Mouse (Mus musculus): ENCODE results near the gene Spata13. TPM values are rescaled to one million over a fixed set of nuclear protein-coding genes. Genes with fewer than 3 reads are reported as not detected.

The Spata13 gene
- total and polyA plus RNA-seq, 3 experiments, result 0.09 to 0.71 TPM; not detected in 1

GRCm38 (mm10) chr14:60756271-60756670 lies 122.5 kb downstream of the Spata13 start:
- Histone ChIP-seq H3K27me3 (ENCODE audit: insufficient read depth, low read length) (peaks cover 11% of the 10 kb centered on the region; the same call in 1 of the 2 replicates), H3K9me3 (replicated peaks) (no peaks in the 10 kb centered on the region), H3K36me3 (replicated peaks) (no peaks in the 10 kb centered on the region), H3K4me3 (ENCODE audit: low read depth, low read length) (no peak overlapping the region), H3K4me1 (ENCODE audit: insufficient read depth, low read depth, low read length) (no peaks in the 10 kb centered on the region)
- no peak for ATAC-seq (ENCODE audit: extremely low read depth, insufficient number of reproducible peaks, low FRiP score, poor library complexity, severe bottlenecking)
- no peak for DNase-seq (ENCODE audit: low spot score)
- TF ChIP-seq GATA2 (IDR thresholded peaks at IDR 0.05; ENCODE audit: borderline replicate concordance, low read depth, low read length) (no peak), CTCF (IDR thresholded peaks at IDR 0.05; ENCODE audit: low read depth, low read length) (no peak), TAL1 (conservative IDR thresholded peaks at IDR 0.05; ENCODE audit: low read depth, low read length) (no peak), GATA1 (IDR thresholded peaks at IDR 0.05; ENCODE audit: borderline replicate concordance, low read length) (no peak), POLR2AphosphoS5 (IDR thresholded peaks at IDR 0.05; ENCODE audit: insufficient replicate concordance, low read depth, low read length) (no peak)

GRCm38 (mm10) chr14:60757265-60757664 lies 123.5 kb downstream of the Spata13 start:
- no peaks in the 10 kb centered on the region for H3K36me3 ChIP-seq (replicated peaks)
- peaks cover 6% of the 10 kb centered on the region; the same call in 1 of the 2 replicates for H3K27me3 ChIP-seq (ENCODE audit: insufficient read depth, low read length)
- DNase-seq (ENCODE audit: low spot score) (no peak), ATAC-seq (ENCODE audit: extremely low read depth, insufficient number of reproducible peaks, low FRiP score, poor library complexity, severe bottlenecking) (no peak)
- TF ChIP-seq GATA2 (IDR thresholded peaks at IDR 0.05; ENCODE audit: borderline replicate concordance, low read depth, low read length) (no peak), GATA1 (IDR thresholded peaks at IDR 0.05; ENCODE audit: borderline replicate concordance, low read length) (no peak), TAL1 (conservative IDR thresholded peaks at IDR 0.05; ENCODE audit: low read depth, low read length) (no peak), POLR2AphosphoS5 (IDR thresholded peaks at IDR 0.05; ENCODE audit: insufficient replicate concordance, low read depth, low read length) (no peak)
- H3K4me1 ChIP-seq (ENCODE audit: insufficient read depth, low read depth, low read length), result no peaks in the 10 kb centered on the region
- H3K9me3 ChIP-seq (replicated peaks), result no peaks in the 10 kb centered on the region
- no peak overlapping the region for H3K4me3 ChIP-seq (ENCODE audit: low read depth, low read length)

GRCm38 (mm10) chr14:60757722-60758121 lies 123.9 kb downstream of the Spata13 start:
- ATAC-seq (ENCODE audit: extremely low read depth, insufficient number of reproducible peaks, low FRiP score, poor library complexity, severe bottlenecking), result no peak
- H3K36me3 ChIP-seq (replicated peaks), result no peaks in the 10 kb centered on the region
- H3K4me3 ChIP-seq (ENCODE audit: low read depth, low read length), result no peak overlapping the region
- H3K27me3 ChIP-seq (ENCODE audit: insufficient read depth, low read length), result peaks cover 6% of the 10 kb centered on the region; the same call in 1 of the 2 replicates
- TF ChIP-seq GATA1 (IDR thresholded peaks at IDR 0.05; ENCODE audit: borderline replicate concordance, low read length), result no peak
- no peak for TF ChIP-seq TAL1 (conservative IDR thresholded peaks at IDR 0.05; ENCODE audit: low read depth, low read length)
- no peak for TF ChIP-seq GATA2 (IDR thresholded peaks at IDR 0.05; ENCODE audit: borderline replicate concordance, low read depth, low read length)
- TF ChIP-seq POLR2AphosphoS5 (IDR thresholded peaks at IDR 0.05; ENCODE audit: insufficient replicate concordance, low read depth, low read length), result no peak
- no peak for TF ChIP-seq CTCF (IDR thresholded peaks at IDR 0.05; ENCODE audit: low read depth, low read length)
- DNase-seq (ENCODE audit: low spot score), result no peak
- H3K9me3 ChIP-seq (replicated peaks), result no peaks in the 10 kb centered on the region
- H3K4me1 ChIP-seq (ENCODE audit: insufficient read depth, low read depth, low read length), result no peaks in the 10 kb centered on the region

GRCm38 (mm10) chr14:60759097-60759496 lies 125.3 kb downstream of the Spata13 start:
- Histone ChIP-seq H3K27me3 (ENCODE audit: insufficient read depth, low read length) (peaks cover 6% of the 10 kb centered on the region; the same call in 1 of the 2 replicates), H3K4me1 (ENCODE audit: insufficient read depth, low read depth, low read length) (no peaks in the 10 kb centered on the region), H3K9me3 (replicated peaks) (no peaks in the 10 kb centered on the region), H3K36me3 (replicated peaks) (no peaks in the 10 kb centered on the region), H3K4me3 (ENCODE audit: low read depth, low read length) (no peak overlapping the region)
- no peak for TF ChIP-seq TAL1 (conservative IDR thresholded peaks at IDR 0.05; ENCODE audit: low read depth, low read length)
- no peak for DNase-seq (ENCODE audit: low spot score)
- ATAC-seq (ENCODE audit: extremely low read depth, insufficient number of reproducible peaks, low FRiP score, poor library complexity, severe bottlenecking), result no peak

- no peak for TF ChIP-seq POLR2AphosphoS5 (IDR thresholded peaks at IDR 0.05; ENCODE audit: insufficient replicate concordance, low read depth, low read length)
- TF ChIP-seq TAL1 (conservative IDR thresholded peaks at IDR 0.05; ENCODE audit: low read depth, low read length), result no peak
- no peak for TF ChIP-seq CTCF (IDR thresholded peaks at IDR 0.05; ENCODE audit: low read depth, low read length)
- no peak for TF ChIP-seq GATA2 (IDR thresholded peaks at IDR 0.05; ENCODE audit: borderline replicate concordance, low read depth, low read length)
- no peak for TF ChIP-seq GATA1 (IDR thresholded peaks at IDR 0.05; ENCODE audit: borderline replicate concordance, low read length)
Observed at GRCm38 (mm10) chr14:60761801-60762200, 128.0 kb downstream of the Spata13 start.

GRCm38 (mm10) chr14:60762754-60763153 lies 129.0 kb downstream of the Spata13 start:
- no peaks in the 10 kb centered on the region for H3K9me3 ChIP-seq (replicated peaks)
- ATAC-seq (ENCODE audit: extremely low read depth, insufficient number of reproducible peaks, low FRiP score, poor library complexity, severe bottlenecking) (no peak), DNase-seq (ENCODE audit: low spot score) (no peak)
- no peaks in the 10 kb centered on the region for H3K4me1 ChIP-seq (ENCODE audit: insufficient read depth, low read depth, low read length)
- H3K36me3 ChIP-seq (replicated peaks), result no peaks in the 10 kb centered on the region
- H3K27me3 ChIP-seq (ENCODE audit: insufficient read depth, low read length), result peaks cover 17% of the 10 kb centered on the region; the same call in 1 of the 2 replicates
- H3K4me3 ChIP-seq (ENCODE audit: low read depth, low read length), result no peak overlapping the region
- no peak for TF ChIP-seq TAL1 (conservative IDR thresholded peaks at IDR 0.05; ENCODE audit: low read depth, low read length)
- no peak for TF ChIP-seq POLR2AphosphoS5 (IDR thresholded peaks at IDR 0.05; ENCODE audit: insufficient replicate concordance, low read depth, low read length)
- no peak for TF ChIP-seq GATA2 (IDR thresholded peaks at IDR 0.05; ENCODE audit: borderline replicate concordance, low read depth, low read length)
- TF ChIP-seq GATA1 (IDR thresholded peaks at IDR 0.05; ENCODE audit: borderline replicate concordance, low read length), result no peak
- TF ChIP-seq CTCF (IDR thresholded peaks at IDR 0.05; ENCODE audit: low read depth, low read length), result no peak

More at GRCm38 (mm10) chr14:60761801-60762200, 128.0 kb downstream of the Spata13 start:
- H3K9me3 ChIP-seq (replicated peaks), result no peaks in the 10 kb centered on the region
- peaks cover 17% of the 10 kb centered on the region; the same call in 1 of the 2 replicates for H3K27me3 ChIP-seq (ENCODE audit: insufficient read depth, low read length)
- ATAC-seq (ENCODE audit: extremely low read depth, insufficient number of reproducible peaks, low FRiP score, poor library complexity, severe bottlenecking), result no peak
- no peak for DNase-seq (ENCODE audit: low spot score)
- H3K36me3 ChIP-seq (replicated peaks), result no peaks in the 10 kb centered on the region
- no peak overlapping the region for H3K4me3 ChIP-seq (ENCODE audit: low read depth, low read length)
- no peaks in the 10 kb centered on the region for H3K4me1 ChIP-seq (ENCODE audit: insufficient read depth, low read depth, low read length)
